Mouse (Mus musculus) liver, adult 2 months (tissue): Measurements from ENCODE around the gene Kctd19.

Source experiments
- CTCF ChIP-seq: fragments of 200-500 bp; IDR thresholded peaks from 2 replicates; pipeline ENCODE4 v1.5.1; 2011; ENCODE audit warnings: low read depth, low read length, control low read depth
- POLR2A ChIP-seq: fragments of 200-500 bp; IDR thresholded peaks from 2 replicates; pipeline ENCODE4 v1.6.1; 2011; ENCODE audit warnings: low read length, control low read depth; ENCODE audit not compliant: insufficient read depth; ENCODE audit errors: extremely low read depth

DNA sequence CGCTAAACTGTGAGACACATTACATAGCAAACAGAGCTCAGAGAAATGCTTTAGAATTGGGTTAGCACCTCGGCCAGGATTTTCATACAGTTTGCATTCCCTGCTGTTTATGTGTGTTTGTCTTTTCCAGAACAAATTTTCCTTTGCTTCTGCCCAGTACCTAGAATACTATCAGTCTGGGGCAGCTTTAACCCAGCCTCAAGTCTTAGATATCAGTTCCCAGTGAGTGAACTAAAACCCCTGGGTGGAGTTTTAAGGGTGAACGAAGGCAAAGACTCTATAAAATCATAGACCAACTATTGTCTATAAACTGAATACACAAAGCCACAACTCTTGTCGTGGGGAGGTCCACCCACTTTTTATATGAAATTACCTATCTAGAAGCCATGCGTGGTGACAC lies 35.3 kb upstream of the Kctd19 start:
- TF ChIP-seq CTCF, result no peak
- no peak for TF ChIP-seq POLR2A
